Mouse (Mus musculus) lung, adult 2 months (tissue): Measurements from ENCODE around the gene Litaf. TPM values are rescaled to one million over a fixed set of nuclear protein-coding genes. Genes with fewer than 3 reads are reported as not detected.

Experiments
- DNase-seq: peaks from one replicate; pipeline ENCODE4 v3.0.0; 2022
- H3K4me1 ChIP-seq: fragments of 200-500 bp; 2 replicates; pipeline ENCODE4 v1.6.1; 2011; ENCODE audit warnings: low read length; ENCODE audit not compliant: control insufficient read depth, insufficient read depth
- H3K4me3 ChIP-seq: fragments of 200-500 bp; replicated peaks from 2 replicates; pipeline ENCODE3; 2011; ENCODE audit warnings: low read depth, mild to moderate bottlenecking, control low read depth, low read length; ENCODE audit errors: extremely low read depth
- CTCF ChIP-seq: fragments of 200-500 bp; IDR thresholded peaks from 2 replicates; pipeline ENCODE4 v1.5.1; 2011; ENCODE audit warnings: mild to moderate bottlenecking, low read length, control low read depth; ENCODE audit not compliant: insufficient read depth
- POLR2A ChIP-seq: fragments of 200-500 bp; IDR thresholded peaks from 2 replicates; pipeline ENCODE4 v1.6.1; 2011; ENCODE audit warnings: low read depth, mild to moderate bottlenecking, control low read depth, low read length, borderline replicate concordance; ENCODE audit errors: extremely low read depth
- WGBS: fragments of 180-500 bp; shearing (Covaris S2); methylation state at CpG from one replicate; pipeline ENCODE4 v1.1.7; 2018; 5-methylcytosine and 5-hydroxymethylcytosine counted together
- polyA plus RNA-seq: library from polyadenylated mRNA; depleted of rRNA; stranded (reverse); fragments of >200 nt; gene quantifications from 2 replicates; pipeline ENCODE4 v1.2.3, GENCODE M21; 2012

The Litaf gene
- polyA plus RNA-seq, 1 experiment, result 215 TPM

DNA sequence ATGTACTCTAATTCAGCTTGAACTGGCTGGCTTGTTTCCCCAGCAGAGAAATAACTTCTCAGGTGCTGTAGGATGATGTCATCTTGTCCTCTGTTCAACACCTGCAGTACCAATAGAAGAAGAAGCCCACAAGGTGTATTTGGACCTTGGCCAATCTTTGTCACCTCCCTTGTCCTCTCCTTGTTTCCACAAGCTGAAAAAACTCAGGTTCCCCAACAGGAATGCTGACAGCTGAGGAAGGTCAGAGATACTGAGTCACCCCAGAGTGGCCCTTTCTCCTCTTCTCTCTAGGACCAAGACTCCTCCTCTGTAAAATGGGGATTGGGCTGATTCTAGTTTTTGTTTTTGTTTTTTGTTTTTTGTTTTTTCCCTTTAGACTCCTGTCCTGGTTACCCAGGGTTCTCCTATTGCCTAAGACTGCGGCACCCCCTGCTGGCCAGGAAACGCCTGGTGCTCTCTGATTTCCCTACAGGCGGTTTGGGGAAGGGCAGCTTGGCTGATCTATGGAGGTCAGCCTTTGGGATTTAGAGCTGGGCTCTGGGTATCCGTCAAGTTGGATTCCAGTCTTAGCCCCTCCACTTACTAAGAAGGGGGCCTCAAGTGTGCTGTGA, 31.7 kb downstream of the Litaf start:
- peak; percentile 85 for DNase-seq
- H3K4me1 ChIP-seq, result no peaks in the 10 kb centered on the region
- TF ChIP-seq POLR2A, result no peak
- peak; percentile 100 for TF ChIP-seq CTCF
- H3K4me3 ChIP-seq, result no peak overlapping the region
- under 1% methylated on average over 4 of the region's 4 CpGs for WGBS

- DNase-seq, result no peak
- H3K4me1 ChIP-seq, result no peaks in the 10 kb centered on the region
- H3K4me3 ChIP-seq, result no peak overlapping the region
- no peak for TF ChIP-seq CTCF
- no peak for TF ChIP-seq POLR2A
- 44% methylated on average over 3 of the region's 3 CpGs for WGBS
Observed at GRCm38 (mm10) chr16:11031320-11031719, 34.6 kb downstream of the Litaf start.

- 88% methylated on average over 4 of the region's 4 CpGs for WGBS
Observed at GRCm38 (mm10) chr16:11030844-11031243, 35.1 kb downstream of the Litaf start.

GRCm38 (mm10) chr16:11028206-11028605, 37.8 kb downstream of the Litaf start:
- 84% methylated on average over 7 of the region's 7 CpGs for WGBS
- H3K4me1 ChIP-seq, result no peaks in the 10 kb centered on the region
- DNase-seq, result no peak
- TF ChIP-seq CTCF (no peak), POLR2A (no peak)
- H3K4me3 ChIP-seq, result no peak overlapping the region

More at GRCm38 (mm10) chr16:11030844-11031243, 35.1 kb downstream of the Litaf start:
- no peak for DNase-seq
- Histone ChIP-seq H3K4me1 (no peaks in the 10 kb centered on the region), H3K4me3 (no peak overlapping the region)
- TF ChIP-seq CTCF (no peak), POLR2A (no peak)

DNA sequence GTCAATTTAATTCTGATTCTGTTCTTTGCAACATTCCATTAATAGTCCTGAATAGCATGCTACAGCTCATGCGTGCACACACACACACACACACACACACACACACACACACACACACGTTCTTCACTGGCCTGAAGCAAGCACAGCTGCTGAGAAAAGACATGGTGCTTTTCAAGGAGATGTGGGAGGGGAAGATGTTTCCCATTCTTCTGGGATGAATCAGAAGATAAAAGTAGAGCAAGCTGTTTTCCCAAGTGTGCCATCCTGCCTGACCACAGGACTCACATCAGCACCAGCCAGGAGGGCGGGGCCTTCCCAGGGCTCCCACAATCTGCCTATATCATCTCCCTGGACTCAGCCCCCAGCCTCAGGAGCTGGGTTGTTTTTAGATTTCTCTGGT, 41.1 kb downstream of the Litaf start:
- H3K4me1 ChIP-seq, result no peaks in the 10 kb centered on the region
- no peak overlapping the region for H3K4me3 ChIP-seq
- DNase-seq, result no peak
- WGBS, result 72% methylated on average over 3 of the region's 3 CpGs
- TF ChIP-seq POLR2A, result no peak
- TF ChIP-seq CTCF, result no peak

DNA sequence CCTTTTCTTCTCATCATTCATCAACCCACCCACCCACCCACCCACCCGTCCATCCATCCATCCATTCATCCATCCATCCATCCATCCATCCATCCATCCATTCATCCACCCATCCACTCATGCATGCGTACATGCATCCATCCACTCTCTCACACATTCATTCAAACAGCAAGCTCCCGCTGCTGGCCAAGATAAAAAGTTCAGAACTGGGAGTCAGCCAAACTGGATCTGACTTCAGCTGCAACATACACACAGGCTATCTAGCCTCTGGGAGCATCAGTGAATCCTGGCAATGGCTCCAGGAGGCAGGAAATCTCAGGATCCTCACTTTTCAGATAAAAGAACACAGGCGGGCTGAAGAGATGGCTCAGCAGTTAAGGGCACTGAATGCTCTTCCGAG, 42.3 kb downstream of the Litaf start:
- TF ChIP-seq CTCF (no peak), POLR2A (no peak)
- 74% methylated on average over 5 of the region's 5 CpGs for WGBS
- no peaks in the 10 kb centered on the region for H3K4me1 ChIP-seq
- DNase-seq, result no peak
- H3K4me3 ChIP-seq, result no peak overlapping the region

GRCm38 (mm10) chr16:11022113-11022489, 43.9 kb downstream of the Litaf start:
- TF ChIP-seq POLR2A (no peak), CTCF (no peak)
- no peak for DNase-seq
- no peak overlapping the region for H3K4me3 ChIP-seq
- WGBS, result 86% methylated on average over 4 of the region's 4 CpGs
- H3K4me1 ChIP-seq, result no peaks in the 10 kb centered on the region

DNA sequence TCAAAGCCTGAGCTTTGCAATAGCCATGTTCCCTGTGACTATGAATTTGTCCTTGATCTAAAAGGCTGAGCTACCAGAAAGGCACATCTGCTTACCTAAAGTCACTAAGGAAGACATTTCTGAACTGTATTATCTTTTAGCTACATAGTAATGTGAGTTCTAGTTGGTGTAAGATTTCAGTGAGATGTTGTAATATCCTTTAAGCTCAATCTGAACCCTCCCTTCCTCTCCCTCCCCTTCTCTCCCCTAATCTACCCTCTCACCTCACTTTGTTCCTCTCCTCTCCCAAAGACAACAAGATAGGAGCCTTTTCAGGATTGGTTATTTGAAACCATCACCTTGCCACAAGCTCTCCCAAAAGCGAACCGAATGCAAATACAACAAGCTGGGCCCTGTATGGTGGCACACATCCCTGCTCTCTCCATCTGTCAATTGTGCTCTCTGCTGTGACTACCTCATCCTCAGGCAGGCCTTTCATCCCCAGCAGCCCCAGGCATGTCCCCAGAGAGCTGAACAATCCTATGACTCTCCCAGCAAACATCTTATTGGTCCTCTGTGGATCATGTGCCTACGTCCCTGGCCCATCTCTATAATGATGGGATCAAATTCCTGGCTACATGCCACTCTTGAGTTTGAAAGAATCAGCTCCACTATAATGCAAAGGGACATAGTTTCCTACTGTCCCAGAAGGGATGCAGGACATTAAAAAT, 44.4 kb downstream of the Litaf start:
- Histone ChIP-seq H3K4me3 (no peak overlapping the region), H3K4me1 (no peaks in the 10 kb centered on the region)
- 58% methylated on average over 3 of the region's 3 CpGs for WGBS
- DNase-seq, result no peak
- TF ChIP-seq CTCF, result no peak
- no peak for TF ChIP-seq POLR2A

DNA sequence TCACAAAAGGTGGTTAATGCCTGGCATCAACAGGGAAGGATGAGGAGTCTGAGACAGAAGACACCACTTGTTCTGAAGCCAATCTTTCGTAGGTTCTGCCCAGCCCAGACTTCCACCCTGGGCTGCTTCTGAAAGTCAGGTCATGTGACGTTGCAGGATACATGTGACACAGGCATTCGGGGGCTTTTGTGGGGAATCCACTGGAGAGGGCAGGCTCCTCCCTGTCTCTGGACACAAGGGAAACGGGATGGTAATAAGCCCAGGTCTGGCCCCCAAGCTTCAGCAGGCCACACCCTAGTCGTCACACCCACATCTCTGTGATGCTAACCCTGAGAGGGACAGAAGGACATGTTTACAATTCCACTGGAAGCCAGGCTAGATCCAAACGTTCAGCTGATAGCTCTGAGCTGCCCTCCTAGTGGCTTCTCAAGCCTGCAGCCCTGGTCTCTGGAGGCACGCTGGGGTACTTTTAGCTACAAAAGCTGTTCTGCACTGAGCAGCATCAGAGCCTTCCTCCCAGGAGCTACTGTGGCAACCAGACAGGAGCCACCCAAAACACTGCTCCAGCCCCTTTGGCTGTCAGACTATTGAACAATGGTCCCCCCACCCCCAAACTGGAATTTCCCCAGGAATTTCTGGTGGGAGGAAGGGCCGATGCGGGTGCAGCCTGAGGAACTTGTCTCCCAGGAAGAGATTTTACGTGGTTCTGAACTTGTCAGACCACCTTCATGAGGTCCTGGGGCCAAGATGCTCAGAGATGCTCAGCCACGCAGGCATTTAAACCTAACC, 48.0 kb downstream of the Litaf start:
- Histone ChIP-seq H3K4me1 (peaks cover 2% of the 10 kb centered on the region; the same call in 1 of the 2 replicates), H3K4me3 (no peak overlapping the region)
- no peak for DNase-seq
- TF ChIP-seq CTCF (no peak), POLR2A (no peak)
- 48% methylated on average over 11 of the region's 11 CpGs for WGBS
